Comparison of ENCODE assay signal across 8 mouse cellular contexts in genomic region chr4:83383899-83384490, GRCm38 (mm10). TPM values are rescaled to one million over a fixed set of nuclear protein-coding genes. Genes with fewer than 3 reads are reported as not detected.
DNase-seq lines count a peak whose midpoint lies in the region.

No protein-coding gene starts in this region.

- WGBS in large intestine, adult 2 months: 31% methylated on average over 6 of the region's 6 CpGs

- DNase-seq in gastrocnemius, adult 18-20 months (ENCODE audit: low spot score): peak; percentile 30
- DNase-seq in gastrocnemius, postnatal 25 days: no peak
- peak; percentile 10 for DNase-seq in urinary bladder, postnatal 25 days (ENCODE audit: low spot score)
- DNase-seq in urinary bladder, postnatal 4 days (ENCODE audit: low spot score in 2 of 2): no peak
- DNase-seq in cerebellum, postnatal 36 days: peak; percentile 42 to 48
- peak; percentile 62 for DNase-seq in large intestine, adult 2 months (ENCODE audit: low read depth, low spot score)
- peak; percentile 21 to 47 for DNase-seq in spleen, postnatal 36 days (ENCODE audit: low spot score in 2 of 2)
- no peak for DNase-seq in ovary, postnatal 10 days (ENCODE audit: low spot score)

RNA-seq across cellular contexts. Expression of gene Snapc3, which starts 33.5 kb away (rescaled TPM):
- 1 to 10 TPM; 8.3 to 9.2 TPM for total RNA-seq in gastrocnemius, adult 18-20 months (2021)
- total RNA-seq in gastrocnemius, postnatal 25 days (2021): 10 to 100 TPM in 1 of 2 experiments, 1 to 10 TPM in 1; 8.4 to 11.3 TPM
- 6.0 and 10.5 TPM in 2 replicates for polyA plus RNA-seq in large intestine, adult 2 months (2012; rRNA removed)

RNA-seq across cellular contexts. Expression of gene Ttc39b, which starts 59.9 kb away (rescaled TPM):
- 1 to 10 TPM; 5.0 to 6.0 TPM for total RNA-seq in gastrocnemius, adult 18-20 months (2021)
- total RNA-seq in gastrocnemius, postnatal 25 days (2021): 1 to 10 TPM; 3.7 to 5.8 TPM
- polyA plus RNA-seq in large intestine, adult 2 months (2012; rRNA removed): 2.7 and 5.4 TPM in 2 replicates

Comparison
In these comparisons a context has a peak if more than half of its experiments do, and no peak if none do; other contexts are left out.
1. DNase-seq: peak in gastrocnemius, adult 18-20 months (single experiment), urinary bladder, postnatal 25 days (single experiment), cerebellum, postnatal 36 days (2 of 2), large intestine, adult 2 months (single experiment) and spleen, postnatal 36 days (2 of 2); none in gastrocnemius, postnatal 25 days (single experiment), urinary bladder, postnatal 4 days (0 of 2) and ovary, postnatal 10 days (single experiment).